Comparison of ENCODE assay signal across 8 mouse cellular contexts in the genomic region with DNA sequence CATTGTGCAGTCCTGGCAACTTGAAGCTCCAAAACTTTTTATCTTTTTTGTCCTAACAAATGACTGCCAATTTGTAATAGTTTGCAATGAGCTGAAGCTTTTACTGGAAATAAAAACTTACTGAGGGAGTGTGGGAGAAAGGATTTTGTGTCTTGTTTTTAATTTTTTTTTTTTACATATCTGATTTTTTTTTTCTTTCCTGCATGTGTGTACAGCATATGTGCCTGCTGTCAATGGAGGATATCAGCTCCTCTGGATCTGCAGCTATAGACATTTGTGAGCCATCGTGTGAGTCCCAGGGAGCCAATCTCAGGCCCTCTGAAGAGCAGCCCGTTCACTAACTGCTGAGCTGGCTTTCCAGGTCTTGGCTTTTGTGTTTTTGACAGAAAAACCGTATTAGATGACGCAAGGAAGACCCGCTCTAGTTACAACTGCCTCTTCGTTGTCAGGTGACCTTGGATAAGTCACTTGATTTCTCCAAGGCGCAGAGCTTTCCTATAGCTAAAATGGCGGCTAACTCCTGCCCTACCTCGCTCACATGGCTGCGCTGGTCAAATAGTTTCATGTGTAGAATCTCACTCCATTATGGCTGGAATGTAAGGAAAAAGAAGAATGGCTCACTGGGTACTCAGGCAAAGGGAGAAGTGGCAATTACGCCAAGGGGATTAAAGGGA. TPM values are rescaled to one million over a fixed set of nuclear protein-coding genes. Genes with fewer than 3 reads are reported as not detected.
A peak's percentile ranks its signal among the peaks of the same experiment; 100 is the strongest.
DNase-seq lines count a peak whose midpoint lies in the region; ATAC-seq and TF ChIP-seq lines count a peak whose summit lies in the region.

No protein-coding gene starts in this region.

- DNase-seq in lung, postnatal 10 days: no peak
- no peak for DNase-seq in spleen, postnatal 14 days (ENCODE audit: low spot score in 2 of 2)
- no peak for DNase-seq in adrenal gland, adult 18-20 months (ENCODE audit: low spot score in 2 of 2)
- DNase-seq in thymus, adult 18-20 months: no peak

- peak overlapping the region; percentile 82 for H3K9ac ChIP-seq in lung, embryonic 15.5 days
- peak overlapping the region; percentile 81 for H3K9ac ChIP-seq in embryonic facial prominence, embryonic 12.5 days
- H3K9ac ChIP-seq in intestine, embryonic 16.5 days (ENCODE audit: low read depth, low read length): peak overlapping the region; percentile 93

- no peaks in the 10 kb centered on the region for H3K36me3 ChIP-seq in lung, embryonic 15.5 days
- no peaks in the 10 kb centered on the region for H3K36me3 ChIP-seq in embryonic facial prominence, embryonic 12.5 days
- H3K36me3 ChIP-seq in intestine, embryonic 16.5 days (ENCODE audit: control insufficient read depth, insufficient read depth, low read length): no peaks in the 10 kb centered on the region

- H3K9me3 ChIP-seq in lung, embryonic 15.5 days: no peaks in the 10 kb centered on the region
- no peaks in the 10 kb centered on the region for H3K9me3 ChIP-seq in embryonic facial prominence, embryonic 12.5 days
- no peaks in the 10 kb centered on the region for H3K9me3 ChIP-seq in intestine, embryonic 16.5 days (ENCODE audit: control insufficient read depth, low read length)

- 85% methylated on average over 11 of the region's 11 CpGs for WGBS in lung, embryonic 15.5 days
- WGBS in embryonic facial prominence, embryonic 12.5 days: 84% methylated on average over 11 of the region's 11 CpGs
- 81% methylated on average over 11 of the region's 11 CpGs for WGBS in intestine, embryonic 16.5 days
- WGBS in olfactory bulb, adult 2 months: 80% methylated on average over 11 of the region's 11 CpGs

- peak overlapping the region; percentile 69 for H3K4me3 ChIP-seq in lung, embryonic 15.5 days
- H3K4me3 ChIP-seq in embryonic facial prominence, embryonic 12.5 days: peak overlapping the region; percentile 66
- peak overlapping the region; percentile 69 for H3K4me3 ChIP-seq in intestine, embryonic 16.5 days (ENCODE audit: low read length)
- peak overlapping the region; percentile 99 for H3K4me3 ChIP-seq in olfactory bulb, adult 2 months (ENCODE audit: insufficient read depth, low read depth, low read length)

- ATAC-seq in lung, embryonic 15.5 days (ENCODE audit: borderline replicate concordance, extremely low read depth, low FRiP score, low TSS enrichment): no peak
- ATAC-seq in embryonic facial prominence, embryonic 12.5 days (ENCODE audit: insufficient number of reproducible peaks, insufficient read depth, low FRiP score, low TSS enrichment): no peak
- no peak for ATAC-seq in intestine, embryonic 16.5 days

- no peak for TF ChIP-seq CTCF in olfactory bulb, adult 2 months (IDR thresholded peaks at IDR 0.05; ENCODE audit: insufficient read depth, low read depth, low read length)

- no peaks in the 10 kb centered on the region for H3K27me3 ChIP-seq in lung, embryonic 15.5 days
- H3K27me3 ChIP-seq in embryonic facial prominence, embryonic 12.5 days: peaks cover 4% of the 10 kb centered on the region
- H3K27me3 ChIP-seq in intestine, embryonic 16.5 days (replicated peaks; ENCODE audit: control insufficient read depth, insufficient read depth, low read length): no peaks in the 10 kb centered on the region

- TF ChIP-seq POLR2A in olfactory bulb, adult 2 months (IDR thresholded peaks at IDR 0.05; ENCODE audit: insufficient read depth, low read depth, low read length): no peak

- H3K4me2 ChIP-seq in lung, embryonic 15.5 days: peak overlapping the region; percentile 65
- H3K4me2 ChIP-seq in embryonic facial prominence, embryonic 12.5 days (replicated peaks): peak overlapping the region; percentile 65
- peak overlapping the region; percentile 56 for H3K4me2 ChIP-seq in intestine, embryonic 16.5 days (ENCODE audit: low read depth, low read length)

- H3K27ac ChIP-seq in lung, embryonic 15.5 days: peak overlapping the region; percentile 97
- peak overlapping the region; percentile 91; the same call in 1 of the 2 replicates for H3K27ac ChIP-seq in embryonic facial prominence, embryonic 12.5 days
- peak overlapping the region; percentile 94 for H3K27ac ChIP-seq in intestine, embryonic 16.5 days (ENCODE audit: low read length)
- peak overlapping the region; percentile 100 for H3K27ac ChIP-seq in olfactory bulb, adult 2 months (ENCODE audit: insufficient read depth, low read depth, low read length)

- H3K4me1 ChIP-seq in lung, embryonic 15.5 days: peaks cover 35% of the 10 kb centered on the region
- peaks cover 20% of the 10 kb centered on the region for H3K4me1 ChIP-seq in embryonic facial prominence, embryonic 12.5 days
- peaks cover 32% of the 10 kb centered on the region for H3K4me1 ChIP-seq in intestine, embryonic 16.5 days (ENCODE audit: control insufficient read depth, insufficient read depth, low read length)
- H3K4me1 ChIP-seq in olfactory bulb, adult 2 months (ENCODE audit: control insufficient read depth, insufficient read depth, low read length): peaks cover 31% of the 10 kb centered on the region

RNA-seq across cellular contexts. Expression of gene Hexim1, which starts 1.6 kb away (rescaled TPM):
- polyA plus RNA-seq in lung, embryonic 15.5 days (2015; fragmentation: Nextera tagmentation; extraction: Ambion mirVana): 4.4 and 4.5 TPM in 2 replicates
- 4.0 and 4.2 TPM in 2 replicates for polyA plus RNA-seq in embryonic facial prominence, embryonic 12.5 days (2016; fragmentation: Nextera tagmentation; extraction: Ambion mirVana)
- polyA plus RNA-seq in intestine, embryonic 16.5 days (2015; fragmentation: Nextera tagmentation; extraction: Ambion mirVana): 4.2 and 4.6 TPM in 2 replicates
- polyA plus RNA-seq in olfactory bulb, adult 2 months (2012; ENCODE audit: insufficient read depth, insufficient read length, low replicate concordance, missing spikeins): not detected in 2 replicates
- total RNA-seq in adrenal gland, adult 18-20 months (2021): 10 to 100 TPM; 71.1 to 83.3 TPM

RNA-seq across cellular contexts. Expression of gene Acbd4, which starts 12.9 kb away (rescaled TPM):
- polyA plus RNA-seq in lung, embryonic 15.5 days (2015; fragmentation: Nextera tagmentation; extraction: Ambion mirVana): 15.7 and 18.3 TPM in 2 replicates
- 9.7 and 11.2 TPM in 2 replicates for polyA plus RNA-seq in embryonic facial prominence, embryonic 12.5 days (2016; fragmentation: Nextera tagmentation; extraction: Ambion mirVana)
- polyA plus RNA-seq in intestine, embryonic 16.5 days (2015; fragmentation: Nextera tagmentation; extraction: Ambion mirVana): 30.4 and 32.5 TPM in 2 replicates
- not detected in 2 replicates for polyA plus RNA-seq in olfactory bulb, adult 2 months (2012; ENCODE audit: insufficient read depth, insufficient read length, low replicate concordance, missing spikeins)
- total RNA-seq in adrenal gland, adult 18-20 months (2021): 100 to 1,000 TPM; 116 to 169 TPM

RNA-seq across cellular contexts. Expression of gene Plcd3, which starts 12.9 kb away (rescaled TPM):
- 2.5 and 3.6 TPM in 2 replicates for polyA plus RNA-seq in lung, embryonic 15.5 days (2015; fragmentation: Nextera tagmentation; extraction: Ambion mirVana)
- polyA plus RNA-seq in embryonic facial prominence, embryonic 12.5 days (2016; fragmentation: Nextera tagmentation; extraction: Ambion mirVana): 3.9 and 4.2 TPM in 2 replicates
- polyA plus RNA-seq in intestine, embryonic 16.5 days (2015; fragmentation: Nextera tagmentation; extraction: Ambion mirVana): 2.1 and 2.3 TPM in 2 replicates
- polyA plus RNA-seq in olfactory bulb, adult 2 months (2012; ENCODE audit: insufficient read depth, insufficient read length, low replicate concordance, missing spikeins): not detected in 2 replicates
- total RNA-seq in adrenal gland, adult 18-20 months (2021): 10 to 100 TPM in 1 of 2 experiments, 1 to 10 TPM in 1; 6.6 to 12.0 TPM

RNA-seq across cellular contexts. Expression of gene Hexim2, which starts 17.8 kb away (rescaled TPM):
- polyA plus RNA-seq in lung, embryonic 15.5 days (2015; fragmentation: Nextera tagmentation; extraction: Ambion mirVana): 8.3 and 9.6 TPM in 2 replicates
- 13.5 and 13.8 TPM in 2 replicates for polyA plus RNA-seq in embryonic facial prominence, embryonic 12.5 days (2016; fragmentation: Nextera tagmentation; extraction: Ambion mirVana)
- polyA plus RNA-seq in intestine, embryonic 16.5 days (2015; fragmentation: Nextera tagmentation; extraction: Ambion mirVana): 5.8 TPM in 2 replicates
- polyA plus RNA-seq in olfactory bulb, adult 2 months (2012; ENCODE audit: insufficient read depth, insufficient read length, low replicate concordance, missing spikeins): not detected in 2 replicates
- 1 to 10 TPM; 2.8 to 5.6 TPM for total RNA-seq in adrenal gland, adult 18-20 months (2021)

RNA-seq across cellular contexts. Expression of gene Fmnl1, which starts 56.5 kb away (rescaled TPM):
- 2.7 and 3.7 TPM in 2 replicates for polyA plus RNA-seq in lung, embryonic 15.5 days (2015; fragmentation: Nextera tagmentation; extraction: Ambion mirVana)
- 0.97 and 1.8 TPM in 2 replicates for polyA plus RNA-seq in embryonic facial prominence, embryonic 12.5 days (2016; fragmentation: Nextera tagmentation; extraction: Ambion mirVana)
- polyA plus RNA-seq in intestine, embryonic 16.5 days (2015; fragmentation: Nextera tagmentation; extraction: Ambion mirVana): 2.2 and 2.3 TPM in 2 replicates
- polyA plus RNA-seq in olfactory bulb, adult 2 months (2012; ENCODE audit: insufficient read depth, insufficient read length, low replicate concordance, missing spikeins): 142 TPM in 1 of 2 replicates, not detected in the other
- 10 to 100 TPM; 19.8 to 20.9 TPM for total RNA-seq in adrenal gland, adult 18-20 months (2021)
